Mouse (Mus musculus): ENCODE data around the gene Plcl1. TPM values are rescaled to one million over a fixed set of nuclear protein-coding genes. Genes with fewer than 3 reads are reported as not detected.
A peak's percentile ranks its signal among the peaks of the same experiment; 100 is the strongest.

Gene Plcl1
- total and polyA plus RNA-seq, 3 experiments = 0.08 to 0.41 (median 0.13) TPM

DNA sequence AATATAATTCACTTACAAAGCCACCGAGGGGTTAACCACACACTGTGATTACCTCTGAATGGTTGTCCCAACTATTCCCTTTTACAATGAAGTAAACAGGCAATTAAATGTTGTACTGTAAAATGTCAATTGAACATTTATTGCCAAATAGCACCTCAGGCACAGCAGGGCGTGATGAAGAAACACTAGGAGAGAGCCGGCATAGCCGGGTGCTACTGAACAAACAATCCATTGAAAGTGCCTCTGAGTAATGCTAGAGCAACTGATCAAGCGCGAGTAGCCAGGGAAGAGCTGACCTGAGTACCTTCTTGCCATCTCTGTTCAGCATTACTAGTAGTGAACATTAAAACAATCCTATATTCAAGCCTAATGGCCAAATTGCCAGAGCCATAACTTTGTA lies 6.8 kb downstream of the Plcl1 start:
- Histone ChIP-seq H3K4me3 (replicated peaks in 1 of 3; ENCODE audit: low read depth in 2 of 3, low read length in 2 of 3, poor library complexity in 1 of 3) (no peak overlapping the region), H3K4me2 (ENCODE audit: insufficient read depth, low read depth, poor library complexity, severe bottlenecking) (no peak overlapping the region), H3K27ac (ENCODE audit: insufficient read depth, low read depth) (no peak overlapping the region), H3K4me1 (ENCODE audit: control insufficient read depth in 1 of 2, insufficient read depth in 2 of 2) (peaks cover 3 to 4% of the 10 kb centered on the region in 2 experiments; a peak in 1 of 4 replicates), H3K27me3 (replicated peaks) (no peaks in the 10 kb centered on the region), H3K9me3 (replicated peaks; ENCODE audit: low read length) (no peaks in the 10 kb centered on the region), H3K36me3 (replicated peaks in 1 of 2; ENCODE audit: control insufficient read depth in 1 of 2, insufficient read depth in 1 of 2, low read length in 1 of 2) (no peaks in the 10 kb centered on the region), H3K9ac (ENCODE audit: insufficient read depth, low read depth) (no peak overlapping the region), H3K79me2 (replicated peaks; ENCODE audit: control insufficient read depth, extremely low read depth, insufficient read depth, poor library complexity, severe bottlenecking) (no peaks in the 10 kb centered on the region)
- dilution Hi-C loops (cut with MboI; ENCODE audit: extremely low pct_ligation_motif_present, extremely low pct_unique_long_range_greater_than_20kb, low sequenced_read_pairs) (no loop called here), in situ Hi-C loops (cut with MboI; ENCODE audit: low pct_ligation_motif_present, low pct_unique_long_range_greater_than_20kb, low sequenced_read_pairs) (loop anchor here (25.0 kb wide), 1 partner anchor 450 kb away; no protein-coding TSS in a partner anchor)
- no peak for DNase-seq (ENCODE audit: extremely low read depth)
- TF ChIP-seq POLR2AphosphoS2 (IDR thresholded peaks at IDR 0.05; ENCODE audit: low read depth, low read length) = no peak
- TF ChIP-seq E2F4 (IDR thresholded peaks at IDR 0.05; ENCODE audit: insufficient replicate concordance, low read depth, low read length) = no peak
- no peak for TF ChIP-seq GABPA (IDR thresholded peaks at IDR 0.05; ENCODE audit: insufficient replicate concordance, low read depth, low read length)
- no peak for TF ChIP-seq NRF1 (IDR thresholded peaks at IDR 0.05; ENCODE audit: low read depth, low read length)
- no peak for TF ChIP-seq USF2 (conservative IDR thresholded peaks at IDR 0.05; ENCODE audit: low read depth, low read length)
- TF ChIP-seq KAT2A (IDR thresholded peaks at IDR 0.05; ENCODE audit: insufficient replicate concordance, low read length) = no peak

- Histone ChIP-seq H3K9ac (ENCODE audit: insufficient read depth, low read depth) (no peak overlapping the region), H3K27me3 (replicated peaks) (no peaks in the 10 kb centered on the region), H3K4me2 (ENCODE audit: insufficient read depth, low read depth, poor library complexity, severe bottlenecking) (no peak overlapping the region), H3K79me2 (replicated peaks; ENCODE audit: control insufficient read depth, extremely low read depth, insufficient read depth, poor library complexity, severe bottlenecking) (no peaks in the 10 kb centered on the region), H3K4me1 (ENCODE audit: control insufficient read depth in 1 of 2, insufficient read depth in 2 of 2) (peaks cover 3 to 5% of the 10 kb centered on the region in 2 experiments; a peak in 2 of 4 replicates), H3K9me3 (replicated peaks; ENCODE audit: low read length) (peaks cover 3% of the 10 kb centered on the region), H3K27ac (ENCODE audit: insufficient read depth, low read depth) (no peak overlapping the region), H3K36me3 (replicated peaks in 1 of 2; ENCODE audit: control insufficient read depth in 1 of 2, insufficient read depth in 1 of 2, low read length in 1 of 2) (no peaks in the 10 kb centered on the region), H3K4me3 (replicated peaks in 1 of 3; ENCODE audit: low read depth in 2 of 3, low read length in 2 of 3, poor library complexity in 1 of 3) (no peak overlapping the region)
- DNase-seq (ENCODE audit: extremely low read depth) = no peak
- no peak for TF ChIP-seq MXI1 (IDR thresholded peaks at IDR 0.05; ENCODE audit: low read depth, low read length)
- TF ChIP-seq HCFC1 (IDR thresholded peaks at IDR 0.05; ENCODE audit: low read depth, low read length) = peak; percentile 13; the same call in 1 of the 2 replicates
- peak; percentile 40 for TF ChIP-seq ETS1 (conservative IDR thresholded peaks at IDR 0.05; ENCODE audit: low read depth, low read length)
- peak; percentile 68 for TF ChIP-seq JUN (IDR thresholded peaks at IDR 0.05; ENCODE audit: insufficient read depth, low read depth, low read length)
- peak; percentile 52; the same call in 1 of the 2 replicates for TF ChIP-seq JUND (conservative IDR thresholded peaks at IDR 0.05; ENCODE audit: low read depth, low read length)
- in situ Hi-C loops (cut with MboI; ENCODE audit: low pct_ligation_motif_present, low pct_unique_long_range_greater_than_20kb, low sequenced_read_pairs) = loop anchor here (25.0 kb wide), 1 partner anchor 449 kb away; no protein-coding TSS in a partner anchor
- dilution Hi-C loops (cut with MboI; ENCODE audit: extremely low pct_ligation_motif_present, extremely low pct_unique_long_range_greater_than_20kb, low sequenced_read_pairs) = no loop called here
These were observed 7.8 kb downstream of the Plcl1 start for GRCm38 (mm10) chr1:55413534-55413933.

DNA sequence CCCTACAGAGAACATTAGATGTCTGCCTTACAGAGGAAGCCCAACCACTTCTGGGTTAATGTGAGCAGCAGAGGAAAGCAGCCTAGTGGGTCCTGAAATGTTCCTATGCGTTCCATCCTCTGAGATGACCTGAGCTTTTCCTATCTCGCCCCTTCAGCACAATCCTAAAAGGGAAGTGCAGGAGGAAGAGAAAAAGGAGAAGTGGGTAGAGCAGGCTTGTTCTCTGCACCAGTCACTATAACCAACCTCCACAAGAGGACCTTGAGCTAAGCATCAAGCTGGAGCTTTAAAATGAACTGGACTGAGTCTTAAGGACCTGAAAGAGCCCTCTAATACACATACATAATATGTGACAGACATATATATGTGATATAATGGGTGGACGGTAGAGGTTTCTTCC lies 13.2 kb downstream of the Plcl1 start:
- in situ Hi-C loops (cut with MboI; ENCODE audit: low pct_ligation_motif_present, low pct_unique_long_range_greater_than_20kb, low sequenced_read_pairs) = loop anchor here (25.0 kb wide), 1 partner anchor 443 kb away; no protein-coding TSS in a partner anchor
- no peaks in the 10 kb centered on the region for H3K79me2 ChIP-seq (replicated peaks; ENCODE audit: control insufficient read depth, extremely low read depth, insufficient read depth, poor library complexity, severe bottlenecking)
- peak; percentile 38 for DNase-seq (ENCODE audit: extremely low read depth)
- H3K9ac ChIP-seq (ENCODE audit: insufficient read depth, low read depth) = no peak overlapping the region
- no peaks in the 10 kb centered on the region for H3K27me3 ChIP-seq (replicated peaks)
- dilution Hi-C loops (cut with MboI; ENCODE audit: extremely low pct_ligation_motif_present, extremely low pct_unique_long_range_greater_than_20kb, low sequenced_read_pairs) = no loop called here
- TF ChIP-seq IRF4 (IDR thresholded peaks at IDR 0.05; ENCODE audit: low read depth, low read length) (0 out of 2 replicates have a peak, but pooled peaks have one; percentile 15), KAT2A (IDR thresholded peaks at IDR 0.05; ENCODE audit: insufficient replicate concordance, low read length) (no peak), RAD21 (IDR thresholded peaks at IDR 0.05; ENCODE audit: low read depth, low read length) (no peak), EP300 (IDR thresholded peaks at IDR 0.05; ENCODE audit: low read length) (peak; percentile 71), USF1 (IDR thresholded peaks at IDR 0.05; ENCODE audit: low read depth, low read length) (no peak), POLR2A (IDR thresholded peaks at IDR 0.05; ENCODE audit: low read depth, low read length) (no peak)
- H3K4me1 ChIP-seq (ENCODE audit: control insufficient read depth in 1 of 2, insufficient read depth in 2 of 2) = peaks cover 0 to 13% of the 10 kb centered on the region in 2 experiments; a peak in 2 of 4 replicates
- H3K36me3 ChIP-seq (replicated peaks in 1 of 2; ENCODE audit: control insufficient read depth in 1 of 2, insufficient read depth in 1 of 2, low read length in 1 of 2) = no peaks in the 10 kb centered on the region
- peaks cover 4% of the 10 kb centered on the region for H3K9me3 ChIP-seq (replicated peaks; ENCODE audit: low read length)
- H3K27ac ChIP-seq (ENCODE audit: insufficient read depth, low read depth) = no peak overlapping the region
- H3K4me3 ChIP-seq (replicated peaks in 1 of 3; ENCODE audit: low read depth in 2 of 3, low read length in 2 of 3, poor library complexity in 1 of 3) = no peak overlapping the region
- no peak overlapping the region for H3K4me2 ChIP-seq (ENCODE audit: insufficient read depth, low read depth, poor library complexity, severe bottlenecking)

Data from CH12.LX (cell line).